Mouse (Mus musculus) heart, adult 2 months (tissue): ENCODE measurements around the gene Casp9.

Experiments used
- CTCF ChIP-seq: fragments of 200-600 bp; IDR thresholded peaks from 2 replicates; pipeline ENCODE4 v1.8.1; 2022; ENCODE audit warnings: antibody characterized with exemption, mild to moderate bottlenecking, moderate library complexity
- EP300 ChIP-seq: fragments of 200-500 bp; IDR thresholded peaks from 2 replicates; pipeline ENCODE4 v1.6.1; 2011; ENCODE audit warnings: low read depth, low read length, control low read depth; ENCODE audit not compliant: insufficient read depth
- POLR2A ChIP-seq: fragments of 200-500 bp; IDR thresholded peaks from 2 replicates; pipeline ENCODE4 v1.6.1; 2011; ENCODE audit warnings: mild to moderate bottlenecking, low read depth, low read length, control low read depth; ENCODE audit not compliant: insufficient read depth

DNA sequence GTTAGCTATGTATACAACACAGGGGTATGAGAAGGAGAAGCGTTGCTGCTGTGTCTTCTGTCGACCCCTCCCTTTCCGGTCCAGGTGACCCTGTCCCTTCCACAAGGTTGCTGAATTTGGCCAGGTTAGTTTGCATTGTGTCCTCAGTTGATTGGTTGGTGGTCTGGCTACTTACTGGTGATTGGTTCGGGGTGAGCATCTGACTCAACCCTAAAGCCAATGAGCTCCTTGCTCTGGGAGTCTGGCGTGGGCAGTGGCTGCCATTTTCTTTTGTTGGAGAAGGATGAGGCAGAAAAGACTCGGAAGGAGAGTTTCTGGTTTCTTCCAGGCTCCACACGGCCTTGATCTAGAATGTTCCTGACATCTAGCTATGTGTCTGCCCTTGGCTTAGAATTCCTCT is 25.9 kb downstream of the Casp9 start:
- TF ChIP-seq CTCF: no peak
- TF ChIP-seq POLR2A: no peak
- no peak for TF ChIP-seq EP300
